Mouse (Mus musculus) C2C12 (cell line): ENCODE measurements at regions not wholly inside any gene's neighbourhood (a gene's known extent, or its start where the extent isn't known, plus 50 kb on each side); places are given as distances from the start of the nearest gene placed in this dataset.

Experiments
- CEBPB ChIP-seq: IDR thresholded peaks from one replicate; pipeline ENCODE4 v1.6.1; 2011; ENCODE audit warnings: low read depth, mild to moderate bottlenecking, control low read depth, moderate library complexity
- CTCF ChIP-seq: IDR thresholded peaks from one replicate; pipeline ENCODE4 v1.5.1; 2011; ENCODE audit not compliant: control insufficient read depth, insufficient read depth, insufficient read length

GRCm38 (mm10) chr3:21358068-21358467 is 718.4 kb upstream of the Tbl1xr1 start:
- TF ChIP-seq CTCF (no peak), CEBPB (no peak)
